Mouse (Mus musculus) embryonic facial prominence, embryonic 13.5 days (tissue): ENCODE data around the gene Hfe2. TPM values are rescaled to one million over a fixed set of nuclear protein-coding genes. Genes with fewer than 3 reads are reported as not detected.

Experiments
- ATAC-seq: fragments of 200-750 bp; cut with Nextera tagmentation; 2 replicates; pipeline ENCODE4 v1.8.0; 2017; ENCODE audit warnings: low read depth; ENCODE audit not compliant: insufficient number of reproducible peaks, insufficient read depth, low FRiP score, low TSS enrichment
- H3K27ac ChIP-seq: fragments of 300-500 bp; sonication (generic); 2 replicates; pipeline ENCODE4 v1.5.1; 2015; ENCODE audit warnings: moderate library complexity, mild to moderate bottlenecking, inconsistent platforms
- H3K27me3 ChIP-seq: fragments of 300-500 bp; sonication (generic); 2 replicates; pipeline ENCODE4 v1.6.1; 2015; ENCODE audit warnings: mild to moderate bottlenecking, inconsistent platforms
- H3K36me3 ChIP-seq: fragments of 300-500 bp; sonication (generic); 2 replicates; pipeline ENCODE4 v1.6.1; 2015; ENCODE audit warnings: mild to moderate bottlenecking, inconsistent platforms
- H3K4me1 ChIP-seq: fragments of 300-500 bp; sonication (generic); 2 replicates; pipeline ENCODE4 v1.6.1; 2015; ENCODE audit warnings: inconsistent platforms
- H3K4me2 ChIP-seq: fragments of 300-500 bp; sonication (generic); 2 replicates; pipeline ENCODE4 v1.6.1; 2015; ENCODE audit warnings: moderate library complexity, mild to moderate bottlenecking, inconsistent platforms
- H3K4me3 ChIP-seq: fragments of 300-500 bp; sonication (generic); 2 replicates; pipeline ENCODE4 v1.5.1; 2015; ENCODE audit warnings: mild to moderate bottlenecking, inconsistent platforms
- H3K9ac ChIP-seq: fragments of 300-500 bp; sonication (generic); 2 replicates; pipeline ENCODE4 v1.6.1; 2015; ENCODE audit warnings: mild to moderate bottlenecking, inconsistent platforms
- H3K9me3 ChIP-seq: fragments of 300-500 bp; sonication (generic); 2 replicates; pipeline ENCODE4 v1.6.1; 2016; ENCODE audit warnings: inconsistent platforms
- WGBS: fragments of 180-500 bp; shearing (Covaris S2); methylation state at CpG from one replicate; pipeline ENCODE4 v1.1.7; 2015; ENCODE audit warnings: mixed read lengths; 5-methylcytosine and 5-hydroxymethylcytosine counted together
- polyA plus RNA-seq: library from polyadenylated mRNA; unstranded; fragments of >200 nt; fragmentation: Nextera tagmentation; extraction: Ambion mirVana; gene quantifications from 2 replicates; pipeline ENCODE4 v1.2.1, GENCODE M21; 2015

Gene Hfe2
- polyA plus RNA-seq, 1 experiment from 2014 or later, result 1.9 TPM

GRCm38 (mm10) chr3:96561946-96562681 lies 37.1 kb downstream of the Hfe2 start:
- H3K4me2 ChIP-seq, result no peak overlapping the region; the same call in 1 of the 2 replicates

GRCm38 (mm10) chr3:96563267-96563666 lies 38.3 kb downstream of the Hfe2 start:
- no peaks in the 10 kb centered on the region for H3K9me3 ChIP-seq
- no peak overlapping the region for H3K9ac ChIP-seq
- whole genome bisulfite sequencing, result 92% methylated on average over 8 of the region's 8 CpGs
- 0 out of 2 replicates have a peak overlapping the region, but pooled peaks have one; percentile 7 for H3K27ac ChIP-seq
- H3K36me3 ChIP-seq, result peaks cover 22% of the 10 kb centered on the region
- no peak overlapping the region for H3K4me3 ChIP-seq
- no peak for ATAC-seq
- peaks cover 34% of the 10 kb centered on the region for H3K4me1 ChIP-seq
- H3K27me3 ChIP-seq, result no peaks in the 10 kb centered on the region
- H3K4me2 ChIP-seq, result no peak overlapping the region

More at GRCm38 (mm10) chr3:96561946-96562681, 37.1 kb downstream of the Hfe2 start:
- Histone ChIP-seq H3K4me1 (peaks cover 34% of the 10 kb centered on the region), H3K27me3 (no peaks in the 10 kb centered on the region), H3K36me3 (peaks cover 22% of the 10 kb centered on the region), H3K9me3 (no peaks in the 10 kb centered on the region), H3K27ac (peak overlapping the region; percentile 66), H3K9ac (no peak overlapping the region), H3K4me3 (no peak overlapping the region)
- ATAC-seq, result no peak
- WGBS, result 56% methylated on average over 10 of the region's 10 CpGs

- Histone ChIP-seq H3K4me2 (no peak overlapping the region), H3K4me3 (no peak overlapping the region), H3K27ac (peak overlapping the region; percentile 51; the same call in 1 of the 2 replicates), H3K9ac (no peak overlapping the region), H3K36me3 (peaks cover 22% of the 10 kb centered on the region), H3K9me3 (no peaks in the 10 kb centered on the region), H3K4me1 (peaks cover 34% of the 10 kb centered on the region), H3K27me3 (no peaks in the 10 kb centered on the region)
- 69% methylated on average over 10 of the region's 10 CpGs for WGBS
- no peak for ATAC-seq
These were observed 39.1 kb downstream of the Hfe2 start for GRCm38 (mm10) chr3:96563911-96564632.

GRCm38 (mm10) chr3:96564633-96565032 lies 39.7 kb downstream of the Hfe2 start:
- no peaks in the 10 kb centered on the region for H3K27me3 ChIP-seq
- WGBS, result 43% methylated on average over 7 of the region's 7 CpGs
- peak overlapping the region; percentile 51; the same call in 1 of the 2 replicates for H3K27ac ChIP-seq
- no peak for ATAC-seq
- no peak overlapping the region for H3K4me2 ChIP-seq
- no peaks in the 10 kb centered on the region for H3K9me3 ChIP-seq
- H3K4me1 ChIP-seq, result peaks cover 30% of the 10 kb centered on the region
- H3K9ac ChIP-seq, result no peak overlapping the region
- no peak overlapping the region for H3K4me3 ChIP-seq
- peaks cover 19% of the 10 kb centered on the region for H3K36me3 ChIP-seq

- 67% methylated on average over 3 of the region's 3 CpGs for WGBS
These were observed 40.1 kb downstream of the Hfe2 start for GRCm38 (mm10) chr3:96565105-96565504.

GRCm38 (mm10) chr3:96566661-96567450 lies 41.9 kb downstream of the Hfe2 start:
- Histone ChIP-seq H3K27ac (no peak overlapping the region), H3K9me3 (no peaks in the 10 kb centered on the region), H3K36me3 (no peaks in the 10 kb centered on the region), H3K4me1 (peaks cover 11% of the 10 kb centered on the region; the same call in 1 of the 2 replicates), H3K4me3 (no peak overlapping the region), H3K27me3 (no peaks in the 10 kb centered on the region), H3K4me2 (no peak overlapping the region), H3K9ac (no peak overlapping the region)
- 84% methylated on average over 8 of the region's 8 CpGs for WGBS
- ATAC-seq, result no peak

More at GRCm38 (mm10) chr3:96565105-96565504, 40.1 kb downstream of the Hfe2 start:
- peaks cover 25% of the 10 kb centered on the region for H3K4me1 ChIP-seq
- peaks cover 14% of the 10 kb centered on the region for H3K36me3 ChIP-seq
- ATAC-seq, result no peak
- no peak overlapping the region for H3K4me3 ChIP-seq
- no peaks in the 10 kb centered on the region for H3K9me3 ChIP-seq
- H3K27me3 ChIP-seq, result no peaks in the 10 kb centered on the region
- no peak overlapping the region for H3K4me2 ChIP-seq
- H3K9ac ChIP-seq, result no peak overlapping the region
- H3K27ac ChIP-seq, result no peak overlapping the region

GRCm38 (mm10) chr3:96568605-96569004 lies 43.6 kb downstream of the Hfe2 start:
- H3K4me3 ChIP-seq, result no peak overlapping the region
- H3K4me2 ChIP-seq, result no peak overlapping the region
- H3K9me3 ChIP-seq, result no peaks in the 10 kb centered on the region
- H3K4me1 ChIP-seq, result peaks cover 11% of the 10 kb centered on the region; the same call in 1 of the 2 replicates
- H3K36me3 ChIP-seq, result no peaks in the 10 kb centered on the region
- H3K27me3 ChIP-seq, result no peaks in the 10 kb centered on the region
- no peak overlapping the region for H3K9ac ChIP-seq
- 69% methylated on average over 8 of the region's 8 CpGs for WGBS
- H3K27ac ChIP-seq, result no peak overlapping the region
- ATAC-seq, result no peak

GRCm38 (mm10) chr3:96569506-96569905 lies 44.5 kb downstream of the Hfe2 start:
- Histone ChIP-seq H3K9ac (no peak overlapping the region), H3K36me3 (no peaks in the 10 kb centered on the region), H3K4me2 (no peak overlapping the region), H3K9me3 (no peaks in the 10 kb centered on the region), H3K27ac (no peak overlapping the region), H3K27me3 (no peaks in the 10 kb centered on the region), H3K4me3 (no peak overlapping the region), H3K4me1 (peaks cover 3% of the 10 kb centered on the region; the same call in 1 of the 2 replicates)
- WGBS, result 94% methylated on average over 13 of the region's 13 CpGs
- ATAC-seq, result no peak

GRCm38 (mm10) chr3:96569966-96570605 lies 45.1 kb downstream of the Hfe2 start:
- ATAC-seq, result no peak
- no peaks in the 10 kb centered on the region for H3K4me1 ChIP-seq
- 88% methylated on average over 11 of the region's 11 CpGs for WGBS
- H3K36me3 ChIP-seq, result no peaks in the 10 kb centered on the region
- no peak overlapping the region for H3K27ac ChIP-seq
- no peak overlapping the region for H3K4me3 ChIP-seq
- no peaks in the 10 kb centered on the region for H3K9me3 ChIP-seq
- no peaks in the 10 kb centered on the region for H3K27me3 ChIP-seq
- H3K9ac ChIP-seq, result no peak overlapping the region
- no peak overlapping the region for H3K4me2 ChIP-seq

- 0 out of 2 replicates have a peak, but pooled peaks cover 3% of the 10 kb centered on the region for H3K4me1 ChIP-seq
- no peak for ATAC-seq
- WGBS, result 57% methylated on average over 7 of the region's 7 CpGs
- H3K9ac ChIP-seq, result no peak overlapping the region
- no peaks in the 10 kb centered on the region for H3K27me3 ChIP-seq
- no peak overlapping the region for H3K4me3 ChIP-seq
- H3K27ac ChIP-seq, result no peak overlapping the region
- no peaks in the 10 kb centered on the region for H3K9me3 ChIP-seq
- no peak overlapping the region for H3K4me2 ChIP-seq
- no peaks in the 10 kb centered on the region for H3K36me3 ChIP-seq
These were observed 45.7 kb downstream of the Hfe2 start for GRCm38 (mm10) chr3:96570643-96571042.

GRCm38 (mm10) chr3:96571336-96571735 lies 46.4 kb downstream of the Hfe2 start:
- Histone ChIP-seq H3K4me2 (no peak overlapping the region), H3K36me3 (no peaks in the 10 kb centered on the region), H3K4me3 (no peak overlapping the region), H3K4me1 (peaks cover 7% of the 10 kb centered on the region), H3K27me3 (no peaks in the 10 kb centered on the region), H3K9me3 (no peaks in the 10 kb centered on the region), H3K27ac (no peak overlapping the region), H3K9ac (no peak overlapping the region)
- WGBS, result 85% methylated on average over 2 of the region's 2 CpGs
- no peak for ATAC-seq
